28 mouse cellular contexts compared by ENCODE assay signal in the genomic region with DNA sequence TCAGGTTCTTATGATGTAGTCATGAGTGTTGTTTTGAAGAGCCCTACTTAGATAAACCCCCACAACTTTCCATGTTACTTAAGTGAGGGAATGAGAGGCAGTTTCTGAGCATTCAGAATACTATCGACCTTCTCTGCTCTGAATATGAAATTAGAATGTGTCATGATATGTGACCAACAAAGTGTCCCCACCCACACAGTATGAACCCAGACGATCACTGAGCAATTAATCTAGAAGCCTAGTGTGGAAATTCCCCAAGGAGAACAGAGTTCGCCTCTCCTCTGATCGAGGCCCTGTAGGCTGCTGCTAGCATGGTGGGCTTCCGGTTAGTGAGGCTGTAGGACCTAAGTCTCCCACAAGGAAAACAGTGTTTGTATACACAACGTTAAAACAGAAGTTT.
DNase-seq lines count a peak whose midpoint lies in the region; ATAC-seq and TF ChIP-seq lines count a peak whose summit lies in the region.
"Had no signal": no experiment of that assay in that cellular context is flagged by ENCODE, and none has a peak within 500 bp of the region (broad histone marks: within the 10 kb centered on the region; RNA-seq: fewer than 3 reads in every experiment).

No protein-coding gene starts in this region.

- peak; percentile 66 for ATAC-seq in CD4-positive, CD25-positive, alpha-beta regulatory T cell, adult 4 months
- ATAC-seq in inflammation-experienced regulatory T-cells, adult 6 months: peak; percentile 60
- no peak for ATAC-seq in erythroblast, adult 5-6 weeks (replicated peaks; ENCODE audit: low FRiP score, poor library complexity, severe bottlenecking)
- ATAC-seq: forebrain, embryonic 15.5 days; hindbrain, postnatal 0 days; intestine, embryonic 15.5 days; Patski had no signal

- H3K79me2 ChIP-seq in heart, adult 2 months (replicated peaks; ENCODE audit: control insufficient read depth, insufficient read depth, low read length): no peaks in the 10 kb centered on the region

- no peaks in the 10 kb centered on the region for H3K27me3 ChIP-seq in heart, adult 2 months (ENCODE audit: control insufficient read depth, insufficient read depth, low read length)
- H3K27me3 ChIP-seq: CH12.LX; forebrain, embryonic 12.5 days; forebrain, embryonic 15.5 days; heart, embryonic 13.5 days; intestine, embryonic 15.5 days; Patski had no signal

- intact Hi-C loops in heart, adult 2 months (cut with DNase I): no loop called here

- peaks cover 2% of the 10 kb centered on the region for H3K36me3 ChIP-seq in heart, adult 2 months (ENCODE audit: control insufficient read depth, insufficient read depth, low read length)
- H3K36me3 ChIP-seq: forebrain, embryonic 12.5 days; forebrain, embryonic 15.5 days; heart, embryonic 10.5 days; heart, embryonic 13.5 days; intestine, embryonic 15.5 days had no signal

- TF ChIP-seq CTCF in heart, adult 2 months (IDR thresholded peaks at IDR 0.05): no peak

- H3K4me1 ChIP-seq in heart, adult 2 months (ENCODE audit: control insufficient read depth, insufficient read depth, low read length): peaks cover 3% of the 10 kb centered on the region
- H3K4me1 ChIP-seq: forebrain, embryonic 15.5 days had no signal

- TF ChIP-seq POLR2A in heart, adult 2 months (IDR thresholded peaks at IDR 0.05; ENCODE audit: insufficient read depth, low read depth, low read length): no peak

- no peak for TF ChIP-seq EP300 in heart, adult 2 months (IDR thresholded peaks at IDR 0.05; ENCODE audit: insufficient read depth, low read depth, low read length)

- no peak overlapping the region for H3K4me3 ChIP-seq in heart, adult 2 months
- H3K4me3 ChIP-seq: forebrain, embryonic 12.5 days; forebrain, embryonic 15.5 days; heart, embryonic 10.5 days; heart, embryonic 13.5 days; intestine, embryonic 15.5 days had no signal

- H3K9ac ChIP-seq in heart, adult 2 months (ENCODE audit: low read depth, low read length): no peak overlapping the region
- H3K9ac ChIP-seq: forebrain, embryonic 12.5 days; forebrain, embryonic 15.5 days; heart, embryonic 13.5 days; hindbrain, embryonic 14.5 days; intestine, embryonic 15.5 days had no signal

- peak; percentile 49 for DNase-seq in heart, adult 11 months
- no peak for DNase-seq in heart, adult 2 months
- DNase-seq in B cell, adult 2 months: peak; percentile 22 to 27
- DNase-seq in gastrocnemius, adult 18-20 months (ENCODE audit: low spot score): no peak
- no peak for DNase-seq in embryo, embryonic 10 days (ENCODE audit: low spot score)
- DNase-seq: adrenal gland, adult 2 months; adrenal gland, postnatal 14 days; cerebellum, adult 11 months; cerebellum, adult 8-10 months; cerebellum, postnatal 10 days; cerebellum, postnatal 36 days; gastrocnemius, postnatal 14 days; heart, adult 18-20 months; heart, postnatal 14 days; heart, postnatal 4 days; kidney, adult 11 months had no signal

- no peak overlapping the region for H3K27ac ChIP-seq in heart, adult 2 months
- H3K27ac ChIP-seq: forebrain, embryonic 12.5 days; forebrain, embryonic 15.5 days; heart, embryonic 10.5 days; heart, embryonic 13.5 days; hindbrain, embryonic 14.5 days; hindbrain, postnatal 0 days; intestine, embryonic 15.5 days had no signal

- WGBS in heart, adult 2 months: 62% methylated on average over 6 of the region's 6 CpGs

Comparison
In these comparisons a context has a peak if more than half of its experiments do, and no peak if none do; other contexts are left out.
1. DNase-seq: peak in heart, adult 11 months (single experiment) and B cell, adult 2 months (2 of 2); none in heart, adult 2 months (0 of 2), gastrocnemius, adult 18-20 months (single experiment) and embryo, embryonic 10 days (single experiment).